Mouse (Mus musculus): Measurements from ENCODE around the gene Fdxr. TPM values are rescaled to one million over a fixed set of nuclear protein-coding genes. Genes with fewer than 3 reads are reported as not detected.

Fdxr gene
- polyA plus RNA-seq (2014; fragmentation: Nextera tagmentation; extraction: Ambion mirVana) = 25.0 and 25.7 TPM in 2 replicates

- DNase-seq (ENCODE audit: low spot score) = peak; percentile 98
- Histone ChIP-seq H3K9ac (ENCODE audit: low read depth, low read length) (peak within 1 kb of the TSS; percentile 80), H3K4me3 (ENCODE audit: low read depth, low read length) (peak within 1 kb of the TSS; percentile 74), H3K36me3 (ENCODE audit: control insufficient read depth, insufficient read depth, low read length) (no peaks in the 10 kb centered on the region), H3K4me2 (peak within 1 kb of the TSS; percentile 94), H3K27me3 (replicated peaks; ENCODE audit: control insufficient read depth, insufficient read depth, low read length) (no peaks in the 10 kb centered on the region), H3K27ac (ENCODE audit: low read depth, low read length) (peak within 1 kb of the TSS; percentile 82), H3K4me1 (replicated peaks; ENCODE audit: control insufficient read depth, insufficient read depth, low read length) (peaks cover 30% of the 10 kb centered on the region), H3K9me3 (ENCODE audit: control insufficient read depth, low read length) (no peaks in the 10 kb centered on the region)
- WGBS = under 1% methylated on average over 42 of the region's 42 CpGs
- peak; percentile 95 for ATAC-seq (replicated peaks; ENCODE audit: low FRiP score)
Observed at GRCm38 (mm10) chr11:115276780-115277603, at the start of gene Fdxr. Gene Fdxr, minus strand, starts transcription at chr11:115277050.

- ATAC-seq (replicated peaks; ENCODE audit: low FRiP score) = no peak
- no peak overlapping the region for H3K27ac ChIP-seq (ENCODE audit: low read depth, low read length)
- H3K4me3 ChIP-seq (ENCODE audit: low read depth, low read length) = no peak overlapping the region
- no peak overlapping the region for H3K9ac ChIP-seq (ENCODE audit: low read depth, low read length)
- peaks cover 79% of the 10 kb centered on the region for H3K27me3 ChIP-seq (replicated peaks; ENCODE audit: control insufficient read depth, insufficient read depth, low read length)
- H3K36me3 ChIP-seq (ENCODE audit: control insufficient read depth, insufficient read depth, low read length) = no peaks in the 10 kb centered on the region
- H3K4me2 ChIP-seq = no peak overlapping the region
- peaks cover 8% of the 10 kb centered on the region for H3K4me1 ChIP-seq (replicated peaks; ENCODE audit: control insufficient read depth, insufficient read depth, low read length)
- 18% methylated on average over 32 of the region's 32 CpGs for WGBS
- no peak for DNase-seq (ENCODE audit: low spot score)
- no peaks in the 10 kb centered on the region for H3K9me3 ChIP-seq (ENCODE audit: control insufficient read depth, low read length)
Observed at GRCm38 (mm10) chr11:115323354-115323753, 46.5 kb upstream of the Fdxr start.

GRCm38 (mm10) chr11:115321906-115322693 is 45.2 kb upstream of the Fdxr start, which contains the start of gene Ush1g:
Gene Ush1g, minus strand, starts transcription at chr11:115322041.
- Histone ChIP-seq H3K9ac (ENCODE audit: low read depth, low read length) (no peak within 1 kb of the TSS), H3K4me2 (peak within 1 kb of the TSS; percentile 47), H3K4me3 (ENCODE audit: low read depth, low read length) (peak within 1 kb of the TSS; percentile 24), H3K4me1 (replicated peaks; ENCODE audit: control insufficient read depth, insufficient read depth, low read length) (peaks cover 10% of the 10 kb centered on the region), H3K27ac (ENCODE audit: low read depth, low read length) (no peak within 1 kb of the TSS), H3K27me3 (replicated peaks; ENCODE audit: control insufficient read depth, insufficient read depth, low read length) (peaks cover 88% of the 10 kb centered on the region), H3K9me3 (ENCODE audit: control insufficient read depth, low read length) (no peaks in the 10 kb centered on the region), H3K36me3 (ENCODE audit: control insufficient read depth, insufficient read depth, low read length) (no peaks in the 10 kb centered on the region)
- 5% methylated on average over 32 of the region's 35 CpGs for WGBS
- no peak for ATAC-seq (replicated peaks; ENCODE audit: low FRiP score)
- peak; percentile 77 for DNase-seq (ENCODE audit: low spot score)

- Histone ChIP-seq H3K4me1 (replicated peaks; ENCODE audit: control insufficient read depth, insufficient read depth, low read length) (peaks cover 10% of the 10 kb centered on the region), H3K9ac (ENCODE audit: low read depth, low read length) (no peak overlapping the region), H3K4me2 (peak overlapping the region; percentile 9; the same call in 1 of the 2 replicates), H3K36me3 (ENCODE audit: control insufficient read depth, insufficient read depth, low read length) (no peaks in the 10 kb centered on the region), H3K9me3 (ENCODE audit: control insufficient read depth, low read length) (no peaks in the 10 kb centered on the region), H3K27me3 (replicated peaks; ENCODE audit: control insufficient read depth, insufficient read depth, low read length) (peaks cover 100% of the 10 kb centered on the region), H3K27ac (ENCODE audit: low read depth, low read length) (no peak overlapping the region), H3K4me3 (ENCODE audit: low read depth, low read length) (no peak overlapping the region)
- no peak for ATAC-seq (replicated peaks; ENCODE audit: low FRiP score)
- DNase-seq (ENCODE audit: low spot score) = no peak
- WGBS = 10% methylated on average over 18 of the region's 18 CpGs
Observed at GRCm38 (mm10) chr11:115319704-115320383, 43.0 kb upstream of the Fdxr start.

GRCm38 (mm10) chr11:115318245-115319027 is 41.6 kb upstream of the Fdxr start:
- 8% methylated on average over 63 of the region's 63 CpGs for WGBS

DNA sequence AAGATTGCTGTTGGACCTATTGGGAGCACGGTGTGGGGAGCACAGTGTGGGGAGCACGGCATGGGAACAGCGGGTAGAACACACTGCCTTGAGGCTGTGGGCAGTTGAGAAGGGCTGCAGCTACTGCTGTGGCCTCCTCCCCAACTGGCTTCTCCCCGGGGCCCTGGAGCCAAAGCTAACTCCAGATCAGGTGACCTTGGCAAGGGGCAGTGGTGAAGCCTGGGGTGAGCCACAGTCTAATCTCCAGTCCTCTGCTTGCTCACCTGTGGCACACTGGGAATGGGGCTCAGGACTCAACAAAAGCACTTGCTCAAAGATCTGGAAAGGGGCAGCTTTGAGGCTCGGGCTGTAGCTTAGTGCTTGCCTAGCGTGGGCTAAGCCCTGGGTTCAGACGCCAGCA is 40.4 kb upstream of the Fdxr start:
- H3K9me3 ChIP-seq (ENCODE audit: control insufficient read depth, low read length) = no peaks in the 10 kb centered on the region
- DNase-seq (ENCODE audit: low spot score) = no peak

More at GRCm38 (mm10) chr11:115318245-115319027, 41.6 kb upstream of the Fdxr start:
- Histone ChIP-seq H3K27ac (ENCODE audit: low read depth, low read length) (no peak overlapping the region), H3K4me1 (replicated peaks; ENCODE audit: control insufficient read depth, insufficient read depth, low read length) (peaks cover 10% of the 10 kb centered on the region), H3K9me3 (ENCODE audit: control insufficient read depth, low read length) (no peaks in the 10 kb centered on the region), H3K4me3 (ENCODE audit: low read depth, low read length) (no peak overlapping the region), H3K4me2 (no peak overlapping the region), H3K9ac (ENCODE audit: low read depth, low read length) (no peak overlapping the region), H3K36me3 (ENCODE audit: control insufficient read depth, insufficient read depth, low read length) (no peaks in the 10 kb centered on the region), H3K27me3 (replicated peaks; ENCODE audit: control insufficient read depth, insufficient read depth, low read length) (peaks cover 96% of the 10 kb centered on the region)
- DNase-seq (ENCODE audit: low spot score) = no peak
- ATAC-seq (replicated peaks; ENCODE audit: low FRiP score) = no peak

GRCm38 (mm10) chr11:115314249-115314648 is 37.4 kb upstream of the Fdxr start:
- Histone ChIP-seq H3K9ac (ENCODE audit: low read depth, low read length) (no peak overlapping the region), H3K9me3 (ENCODE audit: control insufficient read depth, low read length) (no peaks in the 10 kb centered on the region), H3K4me3 (ENCODE audit: low read depth, low read length) (no peak overlapping the region), H3K36me3 (ENCODE audit: control insufficient read depth, insufficient read depth, low read length) (no peaks in the 10 kb centered on the region), H3K4me1 (replicated peaks; ENCODE audit: control insufficient read depth, insufficient read depth, low read length) (peaks cover 3% of the 10 kb centered on the region), H3K27ac (ENCODE audit: low read depth, low read length) (no peak overlapping the region), H3K4me2 (no peak overlapping the region), H3K27me3 (replicated peaks; ENCODE audit: control insufficient read depth, insufficient read depth, low read length) (peaks cover 54% of the 10 kb centered on the region)
- 29% methylated on average over 2 of the region's 2 CpGs for WGBS
- no peak for DNase-seq (ENCODE audit: low spot score)
- ATAC-seq (replicated peaks; ENCODE audit: low FRiP score) = no peak

More for the DNA sequence above, 40.4 kb upstream of the Fdxr start:
- no peak overlapping the region for H3K4me3 ChIP-seq (ENCODE audit: low read depth, low read length)
- no peak for ATAC-seq (replicated peaks; ENCODE audit: low FRiP score)
- no peak overlapping the region for H3K27ac ChIP-seq (ENCODE audit: low read depth, low read length)
- H3K36me3 ChIP-seq (ENCODE audit: control insufficient read depth, insufficient read depth, low read length) = no peaks in the 10 kb centered on the region
- no peak overlapping the region for H3K4me2 ChIP-seq
- peaks cover 10% of the 10 kb centered on the region for H3K4me1 ChIP-seq (replicated peaks; ENCODE audit: control insufficient read depth, insufficient read depth, low read length)
- WGBS = 54% methylated on average over 7 of the region's 7 CpGs
- H3K9ac ChIP-seq (ENCODE audit: low read depth, low read length) = no peak overlapping the region
- peaks cover 83% of the 10 kb centered on the region for H3K27me3 ChIP-seq (replicated peaks; ENCODE audit: control insufficient read depth, insufficient read depth, low read length)

DNA sequence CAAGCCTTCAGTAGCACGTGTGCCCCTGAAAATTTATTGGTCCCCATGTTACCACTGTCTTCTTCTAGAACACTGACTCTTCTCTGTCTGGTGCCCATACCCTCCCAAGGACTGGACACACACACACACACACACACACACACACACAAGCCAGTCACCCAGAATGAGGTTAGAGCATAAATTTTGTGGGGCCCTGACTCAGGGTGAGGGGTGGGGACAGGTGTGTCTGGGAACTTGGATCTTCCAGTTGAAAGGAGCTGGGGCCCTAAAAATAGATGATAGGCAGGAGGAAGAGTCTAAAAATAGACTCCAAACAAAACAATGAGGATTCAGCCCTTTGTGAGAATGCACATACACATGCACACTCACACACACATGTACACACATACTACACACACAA is 31.9 kb upstream of the Fdxr start:
- no peak for DNase-seq (ENCODE audit: low spot score)
- Histone ChIP-seq H3K4me1 (replicated peaks; ENCODE audit: control insufficient read depth, insufficient read depth, low read length) (0 out of 2 replicates have a peak, but pooled peaks cover 6% of the 10 kb centered on the region), H3K4me3 (ENCODE audit: low read depth, low read length) (no peak overlapping the region), H3K4me2 (no peak overlapping the region), H3K9me3 (ENCODE audit: control insufficient read depth, low read length) (no peaks in the 10 kb centered on the region), H3K27ac (ENCODE audit: low read depth, low read length) (no peak overlapping the region), H3K9ac (ENCODE audit: low read depth, low read length) (no peak overlapping the region), H3K36me3 (ENCODE audit: control insufficient read depth, insufficient read depth, low read length) (no peaks in the 10 kb centered on the region), H3K27me3 (replicated peaks; ENCODE audit: control insufficient read depth, insufficient read depth, low read length) (peaks cover 5% of the 10 kb centered on the region)
- 47% methylated on average over 1 of the region's 1 CpGs for WGBS
- ATAC-seq (replicated peaks; ENCODE audit: low FRiP score) = no peak

All from liver, embryonic 11.5 days (tissue).